Mouse (Mus musculus) embryo, embryonic 11.5 days (tissue): Measurements from ENCODE around the gene Psmc6.

Source experiments
- DNase-seq: peaks from one replicate; pipeline ENCODE4 v3.0.0-alpha.2; 2012; ENCODE audit warnings: low read depth, low spot score

Psmc6 gene

GRCm38 (mm10) chr14:45329589-45330181 is at the start of gene Psmc6:
TSS of gene Psmc6 (plus strand) at chr14:45329788.
- peak; percentile 87 for DNase-seq

GRCm38 (mm10) chr14:45282066-45282465 is 47.5 kb upstream of the Psmc6 start:
- DNase-seq: no peak

GRCm38 (mm10) chr14:45291608-45292007 is 38.0 kb upstream of the Psmc6 start:
- DNase-seq: no peak

GRCm38 (mm10) chr14:45303939-45304338 is 25.6 kb upstream of the Psmc6 start:
- DNase-seq: no peak

GRCm38 (mm10) chr14:45304389-45304788 is 25.2 kb upstream of the Psmc6 start:
- no peak for DNase-seq

GRCm38 (mm10) chr14:45305852-45306251 is 23.7 kb upstream of the Psmc6 start:
- no peak for DNase-seq

- no peak for DNase-seq
Measured at GRCm38 (mm10) chr14:45307630-45308328, 21.8 kb upstream of the Psmc6 start.

- no peak for DNase-seq
Measured at GRCm38 (mm10) chr14:45309646-45310045, 19.9 kb upstream of the Psmc6 start.

GRCm38 (mm10) chr14:45310101-45310500 is 19.5 kb upstream of the Psmc6 start:
- DNase-seq: no peak

- DNase-seq: no peak
Measured at GRCm38 (mm10) chr14:45316927-45317326, 12.7 kb upstream of the Psmc6 start.

- DNase-seq: peak; percentile 24
Measured at GRCm38 (mm10) chr14:45317921-45318411, 11.6 kb upstream of the Psmc6 start.

GRCm38 (mm10) chr14:45318426-45319236 is 11.0 kb upstream of the Psmc6 start, which contains the start of gene Ero1l:
TSS of gene Ero1l (minus strand) at chr14:45318771.
- DNase-seq: peak; percentile 67

GRCm38 (mm10) chr14:45319237-45319610 is 10.4 kb upstream of the Psmc6 start:
- DNase-seq: no peak

GRCm38 (mm10) chr14:45320111-45320510 is 9.5 kb upstream of the Psmc6 start:
- no peak for DNase-seq

- DNase-seq: no peak
Measured at GRCm38 (mm10) chr14:45321067-45321466, 8.5 kb upstream of the Psmc6 start.

GRCm38 (mm10) chr14:45321622-45322021 is 8.0 kb upstream of the Psmc6 start:
- DNase-seq: no peak

GRCm38 (mm10) chr14:45322450-45322849 is 7.1 kb upstream of the Psmc6 start:
- no peak for DNase-seq

- DNase-seq: no peak
Measured at GRCm38 (mm10) chr14:45323320-45323719, 6.3 kb upstream of the Psmc6 start.

- no peak for DNase-seq
Measured at GRCm38 (mm10) chr14:45325471-45325870, 4.1 kb upstream of the Psmc6 start.

GRCm38 (mm10) chr14:45328072-45328713 is 1.4 kb upstream of the Psmc6 start:
- DNase-seq: no peak

- peak; percentile 19 for DNase-seq
Measured at GRCm38 (mm10) chr14:45329018-45329588, 485 bp upstream of the Psmc6 start.
